Mouse (Mus musculus) common myeloid progenitor, adult 5-6 weeks (primary cell): Measurements from ENCODE around the gene Polg. TPM values are rescaled to one million over a fixed set of nuclear protein-coding genes. Genes with fewer than 3 reads are reported as not detected.

ENCODE experiments used
- ATAC-seq: replicated peaks from 2 replicates; pipeline ENCODE4 v1.8.0; 2016; ENCODE audit warnings: low read depth, mild to moderate bottlenecking, moderate TSS enrichment, inconsistent platforms; ENCODE audit not compliant: poor library complexity, severe bottlenecking
- total RNA-seq: library from RNA; stranded (forward); fragments of 200-1000, 187-1606 nt; gene quantifications from 2 replicates; pipeline ENCODE4 v1.2.3, GENCODE M21; 2017

Gene Polg
- total RNA-seq, 1 experiment from 2014 or later: 48.4 TPM

- ATAC-seq: no peak
These were observed 36.9 kb upstream of the Polg start for GRCm38 (mm10) chr7:79503103-79503455.

DNA sequence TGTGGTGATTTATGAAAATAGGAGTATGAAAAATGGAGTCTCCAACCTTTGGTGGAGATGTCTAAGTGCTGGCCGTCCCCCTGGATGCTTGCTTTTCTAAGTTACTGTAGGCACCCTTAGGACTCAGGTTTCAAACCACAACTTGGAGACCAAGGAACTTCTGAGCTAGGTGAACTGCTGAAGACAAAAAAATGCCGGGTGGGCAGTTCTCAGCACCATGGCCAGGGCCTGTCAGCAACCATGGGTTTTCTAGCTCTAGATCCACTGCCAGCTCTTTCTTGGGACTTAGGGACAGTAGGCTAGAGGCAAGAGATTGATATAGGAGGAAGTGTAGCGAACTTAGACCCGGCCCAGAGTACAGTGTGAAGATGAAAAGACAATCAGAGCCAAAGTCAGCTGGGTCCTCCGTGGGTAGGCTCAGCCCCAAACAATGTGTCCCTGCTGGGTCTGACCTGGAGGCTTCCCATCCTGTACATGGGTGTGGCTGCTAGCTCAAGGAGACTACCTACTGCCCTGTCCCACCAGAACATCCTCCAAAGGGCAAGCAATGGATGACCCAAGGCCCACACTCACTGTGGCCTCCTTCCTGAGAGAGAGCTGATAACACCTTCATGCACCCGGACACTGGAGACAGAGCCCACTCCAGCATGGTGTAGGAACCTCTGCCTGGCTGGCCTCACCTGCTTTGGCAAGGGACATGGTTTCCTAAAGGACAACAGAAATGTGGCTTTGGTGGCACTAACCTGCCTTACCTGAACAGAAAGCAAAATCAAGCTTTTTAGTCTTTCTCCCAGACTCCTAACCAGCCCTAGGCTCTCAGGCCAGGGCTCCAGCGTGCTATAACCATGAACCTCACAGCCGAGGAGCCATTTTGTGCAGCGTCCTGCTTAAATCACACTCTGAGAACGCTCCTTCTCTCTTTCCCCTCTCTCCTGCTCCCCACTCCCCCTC is 36.3 kb upstream of the Polg start:
- ATAC-seq: no peak

- ATAC-seq: no peak
These were observed 35.4 kb upstream of the Polg start for GRCm38 (mm10) chr7:79501581-79502031.

DNA sequence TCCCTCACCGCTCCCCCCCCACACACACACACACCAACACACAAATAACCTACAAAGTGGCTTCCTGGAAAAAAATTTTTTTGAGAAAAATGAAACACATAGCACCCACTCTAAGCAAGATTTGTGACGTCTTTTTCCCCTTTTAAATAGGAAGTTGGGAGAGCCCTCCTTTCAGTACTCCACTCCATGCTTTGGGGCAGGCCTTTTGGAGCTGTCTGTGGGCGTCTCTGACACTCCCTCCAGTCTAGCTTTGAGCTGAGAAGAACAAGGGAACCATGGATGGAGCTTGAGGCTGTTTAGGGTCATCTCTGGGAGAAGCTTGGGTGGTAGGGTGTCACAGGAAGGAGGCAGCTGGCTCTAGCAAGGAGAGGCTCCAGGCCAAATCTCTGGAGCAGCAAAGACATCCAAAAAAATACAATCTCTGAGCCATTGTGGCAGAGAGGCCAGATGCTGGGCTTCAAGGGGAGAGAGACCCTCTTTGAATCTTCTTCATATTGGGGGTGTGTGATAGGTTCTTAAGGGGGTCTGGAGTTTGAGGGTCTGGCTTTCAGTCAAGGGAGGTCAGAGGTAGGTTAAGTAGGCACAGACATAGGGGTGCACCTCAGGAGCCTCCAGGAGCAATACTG is 34.6 kb upstream of the Polg start:
- no peak for ATAC-seq

- no peak for ATAC-seq
These were observed 33.7 kb upstream of the Polg start for GRCm38 (mm10) chr7:79499596-79500570.

- peak; percentile 45 for ATAC-seq
These were observed 32.9 kb upstream of the Polg start for GRCm38 (mm10) chr7:79498965-79499595.

DNA sequence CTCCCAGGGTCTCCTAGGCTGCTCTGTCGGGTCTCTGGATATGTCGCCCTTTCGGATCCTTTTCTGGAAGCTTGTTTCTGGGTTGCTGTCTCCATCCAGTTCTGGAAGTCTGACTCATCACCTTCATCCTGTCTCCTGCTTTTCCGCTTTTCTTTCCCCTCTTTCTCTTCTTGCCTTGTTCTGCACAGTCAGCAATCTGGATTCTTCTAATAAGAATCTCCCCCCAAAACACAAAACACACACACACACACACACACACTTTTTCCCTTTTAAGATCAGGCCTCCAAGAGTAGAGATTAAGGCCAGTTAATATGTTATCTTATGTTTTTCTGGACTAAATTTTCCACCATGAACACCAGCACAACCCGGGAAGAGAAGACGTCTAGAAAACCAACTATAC is 32.2 kb upstream of the Polg start:
- ATAC-seq: no peak

GRCm38 (mm10) chr7:79497701-79498115 is 31.5 kb upstream of the Polg start:
- no peak for ATAC-seq

- no peak for ATAC-seq
These were observed 30.7 kb upstream of the Polg start for GRCm38 (mm10) chr7:79496816-79497328.

DNA sequence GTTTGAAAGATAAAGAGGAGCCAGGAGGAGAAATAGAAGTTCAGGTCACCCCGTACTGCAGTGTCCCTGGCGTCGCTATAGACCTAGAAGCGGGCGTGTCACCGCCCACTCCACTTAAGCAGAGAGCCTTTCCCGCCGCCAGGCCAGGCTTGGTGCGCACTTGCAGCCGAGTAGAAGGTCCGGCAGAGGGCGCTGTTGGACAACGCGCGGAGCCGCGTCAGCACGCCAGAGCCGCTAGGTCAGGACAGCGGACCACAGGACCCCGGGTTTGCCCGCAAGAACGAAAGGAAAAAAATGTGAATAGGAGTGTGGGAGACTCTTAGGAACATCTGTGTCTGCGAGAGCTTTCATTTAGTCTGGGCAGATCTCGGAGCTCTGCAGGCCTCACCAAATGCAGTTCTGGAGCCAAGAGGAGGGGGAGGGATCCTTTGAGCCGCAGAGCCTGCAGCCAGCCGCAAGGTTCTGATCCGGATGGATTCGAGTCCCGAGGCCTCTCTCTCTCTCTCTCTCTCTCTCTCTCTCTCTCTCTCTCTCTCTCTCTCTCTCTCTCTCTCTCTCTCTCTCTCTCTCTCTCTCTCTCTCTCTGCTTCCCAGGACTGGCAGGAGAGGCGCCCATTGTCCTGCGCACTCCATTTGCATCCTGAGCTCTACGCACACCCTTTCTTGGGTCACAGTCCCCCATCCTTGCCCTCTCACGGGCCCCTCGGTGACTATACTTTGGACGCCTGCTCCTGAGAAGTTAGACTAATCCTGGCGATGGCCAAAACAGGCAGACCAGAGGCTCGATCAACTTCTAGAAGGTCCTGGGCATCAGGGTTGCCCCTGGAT is 30.0 kb upstream of the Polg start:
- peak; percentile 91 for ATAC-seq

GRCm38 (mm10) chr7:79493915-79494314 is 27.8 kb upstream of the Polg start:
- peak; percentile 61; the same call in 1 of the 2 replicates for ATAC-seq

GRCm38 (mm10) chr7:79486528-79486927 is 20.4 kb upstream of the Polg start:
- no peak for ATAC-seq

DNA sequence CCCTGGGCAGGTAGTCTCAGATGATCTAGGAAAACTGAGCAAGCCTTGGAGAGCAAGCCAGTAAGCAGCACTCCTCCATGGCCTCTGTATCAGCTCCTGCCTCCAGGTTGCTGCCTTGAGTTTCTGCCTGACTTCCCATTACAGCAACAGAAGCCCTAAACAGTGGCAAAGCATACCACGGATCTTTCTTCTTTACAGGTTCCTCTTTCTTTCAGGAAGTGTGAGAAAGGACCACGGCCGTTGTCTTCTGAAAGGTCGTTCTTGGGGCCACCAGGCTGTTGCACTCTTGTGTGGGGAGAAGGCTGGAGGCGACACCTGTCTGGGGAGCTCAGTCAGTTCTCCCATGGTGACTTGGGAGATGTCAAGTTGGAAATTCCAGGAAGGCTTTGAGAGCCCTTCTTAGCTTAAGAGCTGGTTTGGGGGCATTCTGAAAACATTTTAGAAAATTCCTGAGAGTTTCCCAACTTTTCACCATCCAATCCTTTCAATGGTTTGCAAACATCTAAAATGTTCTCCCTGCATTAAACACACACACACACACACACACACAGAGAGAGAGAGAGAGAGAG is 8.8 kb upstream of the Polg start:
- peak; percentile 83 for ATAC-seq

- ATAC-seq: no peak
These were observed 7.5 kb upstream of the Polg start for GRCm38 (mm10) chr7:79473496-79474194.

DNA sequence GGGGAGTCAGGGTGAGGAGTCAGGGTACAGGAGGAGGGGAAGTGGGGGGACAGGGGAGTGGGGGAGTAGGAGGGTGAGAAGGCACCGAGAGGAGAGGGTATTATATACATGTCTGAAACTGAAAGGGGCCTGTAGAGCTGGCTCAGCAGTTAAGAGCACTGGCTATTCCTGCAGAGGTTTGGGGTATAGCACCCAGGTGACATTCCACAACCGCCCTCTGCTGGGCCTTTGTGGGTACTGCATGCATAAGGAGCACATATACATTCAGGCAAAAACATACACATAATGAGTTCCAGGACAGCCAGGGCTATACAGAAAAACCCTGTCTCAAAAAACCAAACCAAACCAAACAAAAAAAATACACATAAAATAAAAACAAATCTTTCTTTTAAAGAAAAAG is 6.6 kb upstream of the Polg start:
- no peak for ATAC-seq

- no peak for ATAC-seq
These were observed 5.3 kb upstream of the Polg start for GRCm38 (mm10) chr7:79471436-79471835.

GRCm38 (mm10) chr7:79470718-79471117 is 4.6 kb upstream of the Polg start:
- ATAC-seq: no peak

- no peak for ATAC-seq
These were observed 3.6 kb upstream of the Polg start for GRCm38 (mm10) chr7:79469766-79470165.
